8 mouse cellular contexts compared by ENCODE assay signal in genomic region chr7:101061381-101061780, GRCm38 (mm10). TPM values are rescaled to one million over a fixed set of nuclear protein-coding genes. Genes with fewer than 3 reads are reported as not detected.
A peak's percentile ranks its signal among the peaks of the same experiment; 100 is the strongest.
DNase-seq lines count a peak whose midpoint lies in the region; ATAC-seq lines count a peak whose summit lies in the region.

No protein-coding gene starts in this region.

- DNase-seq in T-cell, adult 2 months (ENCODE audit: low spot score): peak; percentile 55
- DNase-seq in cerebellum, postnatal 4 days (ENCODE audit: low spot score in 2 of 2): peak; percentile 82 to 88
- peak; percentile 88 for DNase-seq in gastrocnemius, postnatal 10 days
- DNase-seq in induced T-regulatory cell, adult 2 months (ENCODE audit: low read depth): peak; percentile 81
- peak; percentile 53 to 79 for DNase-seq in left cerebral cortex, adult 8-10 months (ENCODE audit: low spot score in 2 of 2)
- peak; percentile 89 to 94 for DNase-seq in right cerebral cortex, postnatal 10 days (ENCODE audit: low spot score in 2 of 2)
- DNase-seq in urinary bladder, postnatal 10 days (ENCODE audit: low spot score): peak; percentile 57

- ATAC-seq in megakaryocyte, adult 5-6 weeks (ENCODE audit: poor library complexity, severe bottlenecking): peak; percentile 44

RNA-seq across cellular contexts. Expression of gene Fchsd2, which starts 31.3 kb away (rescaled TPM):
- 10 to 100 TPM; 13.6 to 18.6 TPM for total RNA-seq in gastrocnemius, postnatal 10 days (2021)
- total RNA-seq in left cerebral cortex, adult 8-10 months (2022): 10 to 100 TPM; 44.1 to 47.7 (median 46.5) TPM
- total RNA-seq in megakaryocyte, adult 5-6 weeks (2015): 19.7 and 22.1 TPM in 2 replicates
- 17.2 and 18.1 TPM in 2 replicates for total RNA-seq in megakaryocyte, adult 5-6 weeks (2017)

RNA-seq across cellular contexts. Expression of gene P2ry2, which starts 48.7 kb away (rescaled TPM):
- total RNA-seq in gastrocnemius, postnatal 10 days (2021): 10 to 100 TPM; 56.5 to 57.9 TPM
- 1 to 10 TPM; 1.1 to 1.6 (median 1.3) TPM for total RNA-seq in left cerebral cortex, adult 8-10 months (2022)
- 1.6 and 2.1 TPM in 2 replicates for total RNA-seq in megakaryocyte, adult 5-6 weeks (2015)
- 3.6 and 3.7 TPM in 2 replicates for total RNA-seq in megakaryocyte, adult 5-6 weeks (2017)

Comparison
In these comparisons a context has a peak if more than half of its experiments do, and no peak if none do; other contexts are left out.
1. Peak in every context shown above with its lines: DNase-seq and ATAC-seq.
2. RNA of gene P2ry2, which starts 48.7 kb away (total RNA-seq): 56.5 to 57.9 TPM in gastrocnemius, postnatal 10 days; 1.6 to 3.7 TPM in megakaryocyte, adult 5-6 weeks and 1.1 to 1.6 TPM in left cerebral cortex, adult 8-10 months; every median in the first group is over 10 times any median in the second.